Mouse (Mus musculus): ENCODE measurements around the gene Dnase1l2.

- TF ChIP-seq GATA1 (IDR thresholded peaks at IDR 0.05; ENCODE audit: borderline replicate concordance, low read length) (no peak), FLI1 (IDR thresholded peaks at IDR 0.05; ENCODE audit: low read length) (no peak)
Measured at GRCm38 (mm10) chr17:24449507-24449906, 6.6 kb upstream of the Dnase1l2 start.
